Mouse (Mus musculus) neural tube, embryonic 14.5 days (tissue): Measurements from ENCODE around the gene Necab2. TPM values are rescaled to one million over a fixed set of nuclear protein-coding genes. Genes with fewer than 3 reads are reported as not detected.

Source experiments
- ATAC-seq: fragments of 200-750 bp; cut with Nextera tagmentation; 2 replicates; pipeline ENCODE4 v1.8.0; 2017; ENCODE audit warnings: low read depth, mild to moderate bottlenecking, moderate TSS enrichment, moderate library complexity
- H3K27ac ChIP-seq: fragments of 300-500 bp; sonication (generic); 2 replicates; pipeline ENCODE4 v1.5.1; 2014; ENCODE audit warnings: low read depth, mild to moderate bottlenecking, control low read depth, low read length, moderate library complexity, mixed read lengths
- H3K27me3 ChIP-seq: fragments of 300-500 bp; sonication (generic); 2 replicates; pipeline ENCODE4 v1.6.1; 2014; ENCODE audit warnings: low read length; ENCODE audit not compliant: control insufficient read depth, insufficient read depth
- H3K36me3 ChIP-seq: fragments of 300-500 bp; sonication (generic); 2 replicates; pipeline ENCODE4 v1.6.1; 2014; ENCODE audit warnings: low read length, mixed read lengths; ENCODE audit not compliant: control insufficient read depth, insufficient read depth
- H3K4me1 ChIP-seq: fragments of 300-500 bp; sonication (generic); 2 replicates; pipeline ENCODE4 v1.6.1; 2014; ENCODE audit warnings: low read length; ENCODE audit not compliant: control insufficient read depth, insufficient read depth
- H3K4me2 ChIP-seq: fragments of 300-500 bp; sonication (generic); 2 replicates; pipeline ENCODE4 v1.6.1; 2014; ENCODE audit warnings: mild to moderate bottlenecking, low read depth, low read length, control low read depth
- H3K4me3 ChIP-seq: fragments of 300-500 bp; sonication (generic); 2 replicates; pipeline ENCODE4 v1.5.1; 2014; ENCODE audit warnings: low read depth, low read length, control low read depth, mixed read lengths
- H3K9ac ChIP-seq: fragments of 300-500 bp; sonication (generic); replicated peaks from 2 replicates; pipeline ENCODE4 v1.6.1; 2014; ENCODE audit warnings: low read depth, mild to moderate bottlenecking, control low read depth, low read length, mixed read lengths
- H3K9me3 ChIP-seq: fragments of 300-500 bp; sonication (generic); 2 replicates; pipeline ENCODE4 v1.6.1; 2016; ENCODE audit warnings: low read length; ENCODE audit not compliant: control insufficient read depth
- WGBS: fragments of 180-500 bp; shearing (Covaris S2); extraction: QIAGEN DNeasy Blood & Tissue Kit; methylation state at CpG from one replicate; pipeline ENCODE4 v1.1.7; 2014; 5-methylcytosine and 5-hydroxymethylcytosine counted together
- polyA plus RNA-seq: library from polyadenylated mRNA; unstranded; fragments of >200 nt; fragmentation: Nextera tagmentation; extraction: Ambion mirVana; gene quantifications from 2 replicates; pipeline ENCODE4 v1.2.1, GENCODE M21; 2014

Necab2 gene
- polyA plus RNA-seq, result 36.5 and 39.6 TPM in 2 replicates

DNA sequence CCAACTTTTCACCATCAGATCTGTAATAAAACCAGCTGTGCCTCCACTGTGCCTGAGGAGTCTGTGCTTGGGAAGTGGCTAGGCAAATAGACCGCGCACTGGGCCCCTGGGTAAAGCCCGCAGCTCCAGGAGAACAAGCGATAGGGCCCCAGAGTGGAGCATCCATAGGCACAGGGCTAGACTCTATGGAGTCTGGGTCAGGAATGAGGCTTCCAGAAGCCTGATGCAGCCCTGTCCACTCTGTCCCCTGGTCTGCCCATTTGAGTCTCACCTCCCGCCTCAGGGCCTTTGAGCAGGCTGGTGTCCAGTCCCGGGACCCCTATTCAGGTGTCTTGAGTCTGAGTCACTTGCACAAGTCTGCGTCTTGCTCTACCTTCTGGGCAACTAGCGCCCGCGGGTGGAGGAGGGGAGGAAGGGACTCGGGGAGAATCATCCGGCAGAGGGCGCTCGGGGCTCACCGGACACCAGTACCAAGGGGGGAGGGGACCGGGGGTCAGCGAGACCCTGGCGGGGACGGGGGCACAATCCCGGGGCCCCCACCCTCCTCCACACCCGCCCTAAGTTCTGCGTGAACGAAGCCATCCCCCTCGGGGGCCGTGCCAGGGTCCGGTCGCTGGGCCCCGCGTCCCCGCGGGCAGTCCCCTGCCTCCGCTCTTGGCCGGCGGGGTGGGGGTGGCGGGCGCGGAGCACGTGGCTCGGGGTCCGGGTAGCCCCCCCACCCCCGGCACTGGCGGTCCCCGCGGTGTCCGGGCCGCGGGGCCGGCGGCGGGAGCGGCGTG is at the start of gene Necab2:
Gene Necab2, plus strand, starts transcription at position 509 of the 779 bp plus-strand sequence.
- H3K9me3 ChIP-seq, result no peaks in the 10 kb centered on the region
- peak; percentile 66 for ATAC-seq
- peaks cover 7% of the 10 kb centered on the region; the same call in 1 of the 2 replicates for H3K27me3 ChIP-seq
- peak within 1 kb of the TSS; percentile 58 for H3K4me3 ChIP-seq
- H3K4me2 ChIP-seq, result peak within 1 kb of the TSS; percentile 76
- no peaks in the 10 kb centered on the region for H3K36me3 ChIP-seq
- H3K9ac ChIP-seq, result peak within 1 kb of the TSS; percentile 70
- no peak within 1 kb of the TSS for H3K27ac ChIP-seq
- no peaks in the 10 kb centered on the region for H3K4me1 ChIP-seq
- 3% methylated on average over 17 of the region's 52 CpGs for WGBS

DNA sequence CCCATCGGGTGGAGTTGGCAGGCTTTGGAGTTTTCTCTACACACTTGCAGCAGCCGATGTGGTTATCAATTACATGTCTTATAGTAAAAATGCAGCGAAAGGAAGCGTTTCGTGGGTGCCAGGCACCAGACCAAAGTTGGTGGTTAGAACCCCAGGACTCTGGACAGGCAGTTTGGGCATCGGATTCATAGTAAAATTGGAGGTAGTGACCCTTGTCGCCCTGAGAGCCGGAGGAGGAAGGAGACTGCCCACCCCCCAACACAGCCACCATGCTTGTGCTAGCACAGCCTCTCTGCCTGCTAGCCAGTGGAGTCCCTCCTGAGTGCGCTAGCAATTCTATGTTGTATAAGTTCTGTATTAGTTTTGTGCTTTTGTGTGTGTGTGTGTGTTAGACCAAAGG is 48.0 kb upstream of the Necab2 start:
- peaks cover 10% of the 10 kb centered on the region; the same call in 1 of the 2 replicates for H3K4me1 ChIP-seq
- no peak overlapping the region for H3K27ac ChIP-seq
- H3K36me3 ChIP-seq, result peaks cover 2% of the 10 kb centered on the region; the same call in 1 of the 2 replicates
- no peak overlapping the region for H3K4me3 ChIP-seq
- peaks cover 2% of the 10 kb centered on the region; the same call in 1 of the 2 replicates for H3K27me3 ChIP-seq
- no peak overlapping the region for H3K4me2 ChIP-seq
- WGBS, result 87% methylated on average over 9 of the region's 9 CpGs
- no peak overlapping the region for H3K9ac ChIP-seq
- ATAC-seq, result no peak
- no peaks in the 10 kb centered on the region for H3K9me3 ChIP-seq

DNA sequence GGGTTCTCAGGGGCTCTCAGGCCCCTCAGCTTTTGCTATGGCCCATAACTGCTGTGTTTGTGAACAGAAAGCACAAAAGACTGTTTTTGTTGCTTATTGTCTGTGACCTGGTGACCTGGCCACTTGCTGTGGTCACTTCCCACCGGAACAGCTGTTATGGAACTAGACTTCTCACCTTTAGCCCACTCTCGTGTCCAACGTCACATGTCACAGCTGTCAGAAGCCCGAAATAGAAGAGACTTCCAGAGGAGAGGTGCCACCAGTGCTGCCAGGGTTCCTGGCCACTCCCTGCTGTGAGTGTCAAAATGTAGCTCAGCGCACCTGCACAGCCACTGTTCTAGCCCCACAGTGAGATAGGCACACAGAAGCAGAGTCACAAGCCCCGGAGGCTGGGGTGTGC is 47.3 kb upstream of the Necab2 start:
- Histone ChIP-seq H3K27ac (no peak overlapping the region), H3K4me2 (no peak overlapping the region), H3K4me1 (peaks cover 7% of the 10 kb centered on the region; the same call in 1 of the 2 replicates), H3K9me3 (no peaks in the 10 kb centered on the region), H3K4me3 (no peak overlapping the region), H3K27me3 (peaks cover 2% of the 10 kb centered on the region; the same call in 1 of the 2 replicates), H3K9ac (no peak overlapping the region), H3K36me3 (peaks cover 3% of the 10 kb centered on the region; the same call in 1 of the 2 replicates)
- WGBS, result 65% methylated on average over 6 of the region's 6 CpGs
- no peak for ATAC-seq

DNA sequence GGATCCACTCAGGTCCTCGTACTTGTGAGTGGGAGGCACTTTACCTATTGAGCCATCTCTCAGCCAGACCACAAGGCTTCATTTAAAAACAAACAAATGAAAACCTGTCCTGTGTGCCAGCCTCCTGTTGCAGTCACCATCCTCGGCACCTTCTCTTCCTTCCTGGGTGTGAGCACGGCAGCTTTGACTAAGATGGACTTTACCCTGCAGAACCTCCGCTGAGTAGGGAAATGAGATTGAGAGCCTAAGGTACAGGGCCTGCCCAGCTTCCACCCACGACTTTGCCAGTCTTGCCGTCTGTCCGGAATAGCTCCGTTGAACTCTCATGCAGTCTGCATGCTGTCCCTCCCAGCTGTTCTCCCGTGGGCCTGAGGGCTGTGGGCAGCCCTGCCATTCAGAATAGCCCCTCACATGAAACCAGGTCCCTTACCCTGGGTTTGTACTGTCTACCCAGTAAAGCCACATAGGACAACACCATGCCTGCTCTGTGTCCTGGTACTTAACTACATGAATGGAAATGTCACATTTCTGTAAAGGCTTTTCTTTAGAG is 46.3 kb upstream of the Necab2 start:
- 83% methylated on average over 9 of the region's 9 CpGs for WGBS
- no peaks in the 10 kb centered on the region; the same call in 1 of the 2 replicates for H3K27me3 ChIP-seq
- peaks cover 3% of the 10 kb centered on the region; the same call in 1 of the 2 replicates for H3K36me3 ChIP-seq
- H3K4me2 ChIP-seq, result no peak overlapping the region
- no peak for ATAC-seq
- H3K9ac ChIP-seq, result no peak overlapping the region
- peaks cover 7% of the 10 kb centered on the region; the same call in 1 of the 2 replicates for H3K4me1 ChIP-seq
- no peak overlapping the region for H3K27ac ChIP-seq
- H3K4me3 ChIP-seq, result no peak overlapping the region
- no peaks in the 10 kb centered on the region for H3K9me3 ChIP-seq

DNA sequence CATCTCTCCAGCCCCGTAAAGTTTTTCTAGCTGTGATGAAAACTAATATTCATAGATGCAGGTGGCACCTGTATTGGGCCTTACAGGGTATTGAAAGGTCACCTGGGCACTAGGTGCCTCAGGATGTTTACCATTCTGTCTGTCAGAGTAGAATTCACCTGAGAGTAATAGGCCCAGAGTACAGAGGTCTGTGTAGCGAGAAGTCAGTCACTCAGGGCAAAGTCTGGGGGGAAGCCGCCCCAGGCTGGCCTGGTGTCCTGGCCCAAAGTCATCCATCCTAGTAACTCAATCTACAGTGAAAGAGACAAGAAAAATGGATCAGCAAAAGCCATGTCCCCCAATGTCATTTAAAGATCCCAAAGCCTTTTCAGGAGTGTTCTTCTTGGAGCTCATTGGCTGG is 45.6 kb upstream of the Necab2 start:
- H3K4me2 ChIP-seq, result no peak overlapping the region
- no peaks in the 10 kb centered on the region for H3K9me3 ChIP-seq
- H3K27ac ChIP-seq, result no peak overlapping the region
- H3K36me3 ChIP-seq, result peaks cover 3% of the 10 kb centered on the region; the same call in 1 of the 2 replicates
- no peak for ATAC-seq
- H3K9ac ChIP-seq, result no peak overlapping the region
- WGBS, result 78% methylated on average over 3 of the region's 3 CpGs
- H3K4me3 ChIP-seq, result no peak overlapping the region
- peaks cover 3% of the 10 kb centered on the region; the same call in 1 of the 2 replicates for H3K4me1 ChIP-seq
- H3K27me3 ChIP-seq, result no peaks in the 10 kb centered on the region

DNA sequence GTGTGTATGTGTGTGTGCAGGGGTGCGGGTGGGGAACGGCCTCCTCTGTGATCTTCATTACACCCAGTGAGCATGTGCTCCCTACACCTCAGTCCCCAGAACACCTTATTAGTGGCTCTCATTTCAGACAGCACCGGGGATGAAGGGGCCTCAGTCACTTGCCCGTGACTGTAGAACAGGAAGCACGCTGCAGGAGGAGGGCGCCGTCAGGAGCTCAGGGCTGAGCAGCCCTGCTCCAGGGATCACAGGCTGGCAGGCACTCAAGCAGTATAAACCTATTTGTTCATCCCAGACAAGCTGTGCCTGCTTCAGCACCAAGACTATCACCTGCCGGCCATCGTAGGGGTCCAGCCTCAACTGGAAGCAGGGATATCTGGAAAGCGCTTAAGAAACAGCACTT is 42.6 kb upstream of the Necab2 start:
- no peaks in the 10 kb centered on the region for H3K4me1 ChIP-seq
- H3K27ac ChIP-seq, result no peak overlapping the region
- H3K9me3 ChIP-seq, result no peaks in the 10 kb centered on the region
- no peak overlapping the region for H3K9ac ChIP-seq
- peaks cover 15% of the 10 kb centered on the region for H3K36me3 ChIP-seq
- 82% methylated on average over 10 of the region's 10 CpGs for WGBS
- no peak for ATAC-seq
- no peaks in the 10 kb centered on the region for H3K27me3 ChIP-seq
- H3K4me2 ChIP-seq, result no peak overlapping the region
- H3K4me3 ChIP-seq, result no peak overlapping the region

DNA sequence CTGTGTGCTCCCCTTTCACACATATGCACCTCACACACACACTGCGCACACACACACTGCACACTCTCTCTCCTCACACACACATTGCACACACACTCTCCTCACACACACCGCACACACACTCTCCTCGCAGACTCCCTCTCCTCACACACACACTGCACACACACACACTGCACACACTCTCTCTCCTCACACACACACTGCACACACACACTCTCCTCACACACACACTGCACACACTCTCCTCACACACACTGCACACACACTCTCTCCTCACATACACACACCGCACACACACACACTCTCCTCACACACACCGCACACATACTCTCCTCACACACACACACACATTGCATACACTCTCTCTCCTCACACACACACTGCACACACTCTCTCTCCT is 41.9 kb upstream of the Necab2 start:
- H3K4me2 ChIP-seq, result no peak overlapping the region
- no peaks in the 10 kb centered on the region for H3K4me1 ChIP-seq
- H3K9me3 ChIP-seq, result no peaks in the 10 kb centered on the region
- no peak overlapping the region for H3K27ac ChIP-seq
- ATAC-seq, result no peak
- H3K4me3 ChIP-seq, result no peak overlapping the region
- no peaks in the 10 kb centered on the region for H3K27me3 ChIP-seq
- H3K36me3 ChIP-seq, result peaks cover 20% of the 10 kb centered on the region
- WGBS, result 92% methylated on average over 5 of the region's 5 CpGs
- H3K9ac ChIP-seq, result no peak overlapping the region

DNA sequence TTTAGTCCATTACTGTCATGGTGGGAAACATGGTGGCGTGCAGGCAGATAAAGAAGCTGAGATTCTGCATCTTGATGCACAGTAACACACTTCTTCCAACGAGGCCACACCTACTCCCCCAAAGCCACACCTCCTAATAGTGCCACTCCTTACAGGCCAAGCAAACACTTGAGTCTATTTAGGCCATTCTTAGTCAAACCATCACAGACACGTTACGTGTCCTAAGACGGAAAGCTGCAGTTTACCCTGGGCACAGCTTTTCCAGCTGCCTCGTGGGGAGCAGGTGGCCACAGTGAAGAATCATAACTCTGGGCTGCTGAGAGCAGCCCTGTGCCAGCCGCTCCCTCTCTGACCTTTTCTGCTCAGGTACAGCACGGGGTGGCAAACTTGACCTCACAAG is 38.2 kb upstream of the Necab2 start:
- ATAC-seq, result no peak
- H3K9ac ChIP-seq, result no peak overlapping the region
- H3K4me3 ChIP-seq, result no peak overlapping the region
- 0 out of 2 replicates have a peak, but pooled peaks cover 3% of the 10 kb centered on the region for H3K4me1 ChIP-seq
- no peaks in the 10 kb centered on the region for H3K9me3 ChIP-seq
- no peak overlapping the region for H3K27ac ChIP-seq
- WGBS, result 80% methylated on average over 8 of the region's 8 CpGs
- H3K27me3 ChIP-seq, result no peaks in the 10 kb centered on the region
- peaks cover 28% of the 10 kb centered on the region for H3K36me3 ChIP-seq
- H3K4me2 ChIP-seq, result no peak overlapping the region
